Mouse (Mus musculus) hindbrain, embryonic 14.5 days (tissue): ENCODE data around the gene Sox2. TPM values are rescaled to one million over a fixed set of nuclear protein-coding genes. Genes with fewer than 3 reads are reported as not detected.

ENCODE experiments used
- ATAC-seq: fragments of 200-750 bp; cut with Nextera tagmentation; 2 replicates; pipeline ENCODE4 v1.8.0; 2017; ENCODE audit warnings: moderate number of reproducible peaks, mild to moderate bottlenecking, moderate TSS enrichment, moderate library complexity; ENCODE audit not compliant: low FRiP score
- DNase-seq: peaks from one replicate; pipeline ENCODE4 v3.0.0-alpha.2; 2015; ENCODE audit warnings: low spot score
- H3K27ac ChIP-seq: fragments of 300-500 bp; sonication (generic); 2 replicates; pipeline ENCODE4 v1.5.1; 2014; ENCODE audit warnings: mild to moderate bottlenecking, moderate library complexity
- H3K27me3 ChIP-seq: fragments of 300-500 bp; sonication (generic); 2 replicates; pipeline ENCODE4 v1.6.1; 2014; ENCODE audit warnings: mild to moderate bottlenecking, low read length, mixed read lengths; ENCODE audit not compliant: control insufficient read depth, insufficient read depth
- H3K36me3 ChIP-seq: fragments of 300-500 bp; sonication (generic); replicated peaks from 2 replicates; pipeline ENCODE4 v1.6.1; 2014; ENCODE audit not compliant: control insufficient read depth, insufficient read depth
- H3K4me1 ChIP-seq: fragments of 300-500 bp; sonication (generic); replicated peaks from 2 replicates; pipeline ENCODE4 v1.6.1; 2014; ENCODE audit warnings: antibody characterized with exemption, low read length, mixed read lengths; ENCODE audit not compliant: control insufficient read depth, insufficient read depth
- H3K4me2 ChIP-seq: fragments of 300-500 bp; sonication (generic); replicated peaks from 2 replicates; pipeline ENCODE4 v1.6.1; 2014; ENCODE audit warnings: mild to moderate bottlenecking, moderate library complexity
- H3K4me3 ChIP-seq: fragments of 300-500 bp; sonication (generic); replicated peaks from 2 replicates; pipeline ENCODE4 v1.5.1; 2014; ENCODE audit warnings: mild to moderate bottlenecking, low read length
- H3K9ac ChIP-seq: fragments of 300-500 bp; sonication (generic); 2 replicates; pipeline ENCODE4 v1.6.1; 2014
- H3K9me3 ChIP-seq: fragments of 300-500 bp; sonication (generic); 2 replicates; pipeline ENCODE4 v1.6.1; 2016; ENCODE audit warnings: low read length; ENCODE audit not compliant: control insufficient read depth
- WGBS: fragments of 180-500 bp; shearing (Covaris S2); extraction: QIAGEN DNeasy Blood & Tissue Kit; methylation state at CpG from one replicate; pipeline ENCODE4 v1.1.7; 2014; 5-methylcytosine and 5-hydroxymethylcytosine counted together
- polyA plus RNA-seq: library from polyadenylated mRNA; unstranded; fragments of >200 nt; fragmentation: Nextera tagmentation; extraction: Ambion mirVana; gene quantifications from 2 replicates; pipeline ENCODE4 v1.2.1, GENCODE M21; 2014

Gene Sox2
- polyA plus RNA-seq, 1 experiment from 2014 or later: 19.8 TPM

DNA sequence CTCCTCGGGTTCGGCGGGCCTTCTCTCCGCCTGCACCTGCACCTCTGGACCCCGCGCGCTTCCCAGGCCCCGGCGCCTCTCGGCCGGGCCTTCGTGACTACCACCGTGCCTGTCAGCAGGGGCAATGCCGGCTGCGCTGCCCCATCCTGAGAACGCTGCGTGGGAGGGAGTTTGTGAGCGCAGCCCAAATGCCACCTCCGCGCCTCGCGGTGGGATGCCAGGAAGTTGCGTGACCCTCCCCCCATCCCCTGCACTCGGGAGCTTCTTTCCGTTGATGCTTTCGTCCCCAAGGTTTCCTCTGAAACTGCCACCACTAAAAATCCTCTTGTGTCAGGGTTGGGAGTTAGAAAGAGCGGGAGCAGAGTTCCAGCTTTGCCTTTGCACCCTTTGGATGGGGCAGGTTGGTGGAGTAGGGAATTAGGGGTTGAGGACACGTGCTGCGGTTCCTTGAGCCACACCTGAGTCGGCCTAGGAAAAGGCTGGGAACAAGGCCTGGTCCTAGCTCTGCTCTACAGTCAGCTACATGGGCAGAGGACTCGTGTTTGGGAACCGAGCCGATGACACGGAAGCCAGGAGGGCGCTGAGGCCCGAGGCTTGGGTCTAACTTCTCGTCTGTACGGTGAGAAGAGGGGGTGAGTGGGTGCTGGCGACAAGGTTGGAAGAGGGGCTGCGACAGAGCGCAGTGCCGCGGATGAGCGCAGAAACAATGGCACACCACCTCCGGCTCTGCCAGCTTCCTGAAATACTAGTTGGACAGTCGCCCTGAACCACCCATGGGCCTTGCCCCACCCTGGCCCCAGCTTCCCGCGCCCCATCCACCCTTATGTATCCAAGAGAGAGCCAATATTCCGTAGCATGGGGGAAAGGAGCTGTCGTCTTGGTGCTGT, 1.1 kb upstream of the Sox2 start:
- Histone ChIP-seq H3K27me3 (peaks cover 54% of the 10 kb centered on the region), H3K27ac (peak overlapping the region; percentile 84), H3K9me3 (no peaks in the 10 kb centered on the region), H3K36me3 (no peaks in the 10 kb centered on the region), H3K4me1 (peaks cover 15% of the 10 kb centered on the region; the same call in 1 of the 2 replicates), H3K4me3 (peak overlapping the region; percentile 53), H3K9ac (peak overlapping the region; percentile 62), H3K4me2 (peak overlapping the region; percentile 65)
- ATAC-seq (peak; percentile 75), DNase-seq (peak; percentile 38)
- WGBS: 1% methylated on average over 48 of the region's 50 CpGs

DNA sequence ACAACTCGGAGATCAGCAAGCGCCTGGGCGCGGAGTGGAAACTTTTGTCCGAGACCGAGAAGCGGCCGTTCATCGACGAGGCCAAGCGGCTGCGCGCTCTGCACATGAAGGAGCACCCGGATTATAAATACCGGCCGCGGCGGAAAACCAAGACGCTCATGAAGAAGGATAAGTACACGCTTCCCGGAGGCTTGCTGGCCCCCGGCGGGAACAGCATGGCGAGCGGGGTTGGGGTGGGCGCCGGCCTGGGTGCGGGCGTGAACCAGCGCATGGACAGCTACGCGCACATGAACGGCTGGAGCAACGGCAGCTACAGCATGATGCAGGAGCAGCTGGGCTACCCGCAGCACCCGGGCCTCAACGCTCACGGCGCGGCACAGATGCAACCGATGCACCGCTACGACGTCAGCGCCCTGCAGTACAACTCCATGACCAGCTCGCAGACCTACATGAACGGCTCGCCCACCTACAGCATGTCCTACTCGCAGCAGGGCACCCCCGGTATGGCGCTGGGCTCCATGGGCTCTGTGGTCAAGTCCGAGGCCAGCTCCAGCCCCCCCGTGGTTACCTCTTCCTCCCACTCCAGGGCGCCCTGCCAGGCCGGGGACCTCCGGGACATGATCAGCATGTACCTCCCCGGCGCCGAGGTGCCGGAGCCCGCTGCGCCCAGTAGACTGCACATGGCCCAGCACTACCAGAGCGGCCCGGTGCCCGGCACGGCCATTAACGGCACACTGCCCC, 586 bp downstream of the Sox2 start:
- no peaks in the 10 kb centered on the region for H3K36me3 ChIP-seq
- ATAC-seq (peak; percentile 15; the same call in 1 of the 2 replicates), DNase-seq (peak; percentile 63)
- under 1% methylated on average over 64 of the region's 67 CpGs for WGBS
- H3K27me3 ChIP-seq: peaks cover 50% of the 10 kb centered on the region
- peak overlapping the region; percentile 91 for H3K27ac ChIP-seq
- H3K4me2 ChIP-seq: peak overlapping the region; percentile 65
- H3K4me3 ChIP-seq: peak overlapping the region; percentile 53
- peaks cover 15% of the 10 kb centered on the region; the same call in 1 of the 2 replicates for H3K4me1 ChIP-seq
- no peaks in the 10 kb centered on the region for H3K9me3 ChIP-seq
- peak overlapping the region; percentile 75 for H3K9ac ChIP-seq

- peaks cover 51% of the 10 kb centered on the region for H3K27me3 ChIP-seq
- WGBS: 1% methylated on average over 26 of the region's 26 CpGs
- ATAC-seq: no peak
- H3K4me2 ChIP-seq: peak overlapping the region; percentile 65
- H3K36me3 ChIP-seq: no peaks in the 10 kb centered on the region
- no peaks in the 10 kb centered on the region for H3K9me3 ChIP-seq
- peak; percentile 62 for DNase-seq
- peak overlapping the region; percentile 91 for H3K27ac ChIP-seq
- H3K4me1 ChIP-seq: peaks cover 15% of the 10 kb centered on the region; the same call in 1 of the 2 replicates
- peak overlapping the region; percentile 53 for H3K4me3 ChIP-seq
- peak overlapping the region; percentile 75 for H3K9ac ChIP-seq
Observed at GRCm38 (mm10) chr3:34651486-34652170, 1.4 kb downstream of the Sox2 start.

GRCm38 (mm10) chr3:34652616-34653015, 2.4 kb downstream of the Sox2 start:
- no peaks in the 10 kb centered on the region for H3K36me3 ChIP-seq
- under 1% methylated on average over 14 of the region's 14 CpGs for WGBS
- H3K27me3 ChIP-seq: peaks cover 54% of the 10 kb centered on the region
- ATAC-seq: no peak
- peak overlapping the region; percentile 53 for H3K4me3 ChIP-seq
- H3K9ac ChIP-seq: peak overlapping the region; percentile 57
- peak overlapping the region; percentile 90 for H3K27ac ChIP-seq
- H3K9me3 ChIP-seq: no peaks in the 10 kb centered on the region
- peak overlapping the region; percentile 69 for H3K4me2 ChIP-seq
- H3K4me1 ChIP-seq: peaks cover 15% of the 10 kb centered on the region; the same call in 1 of the 2 replicates
- peak; percentile 40 for DNase-seq

DNA sequence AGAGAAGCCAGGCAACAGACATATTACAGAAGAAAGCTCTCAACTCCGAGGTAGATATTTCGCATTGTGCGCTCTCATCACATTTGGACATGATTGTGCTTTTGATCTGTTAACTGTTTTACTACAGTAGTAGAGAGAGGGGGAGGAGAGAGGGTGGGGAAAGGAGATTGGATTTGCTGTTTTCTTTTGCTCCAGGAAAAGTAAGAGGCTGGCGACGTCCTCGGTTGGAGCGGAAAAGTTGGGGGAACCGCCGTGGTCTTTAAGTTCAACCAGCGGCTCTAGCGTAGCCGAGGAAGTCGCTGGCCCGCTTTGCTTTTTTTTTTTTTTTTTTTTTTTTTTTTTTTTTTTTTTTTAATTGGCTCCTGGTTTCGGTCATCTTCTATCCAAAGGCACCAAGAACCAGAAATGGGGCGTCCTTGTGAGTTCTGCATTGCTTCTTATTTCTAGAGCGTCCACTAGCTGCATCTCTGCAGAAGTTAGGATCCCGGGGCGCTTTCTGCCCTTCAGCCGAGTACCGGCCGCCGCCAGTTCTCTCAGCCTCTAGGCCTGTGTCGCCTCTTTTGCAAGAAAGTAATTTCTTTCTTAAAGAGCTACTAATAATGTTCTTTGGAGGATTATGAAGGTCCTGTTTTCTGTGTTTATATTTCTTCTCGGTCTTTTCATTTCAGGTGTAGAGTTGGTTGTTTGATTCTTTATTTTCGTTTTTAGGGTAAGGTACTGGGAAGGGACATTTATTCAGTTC, 3.2 kb downstream of the Sox2 start:
- under 1% methylated on average over 26 of the region's 26 CpGs for WGBS
- Histone ChIP-seq H3K9me3 (no peaks in the 10 kb centered on the region), H3K27ac (peak overlapping the region; percentile 90), H3K4me1 (peaks cover 15% of the 10 kb centered on the region; the same call in 1 of the 2 replicates), H3K4me3 (peak overlapping the region; percentile 53), H3K36me3 (no peaks in the 10 kb centered on the region), H3K9ac (peak overlapping the region; percentile 57), H3K27me3 (peaks cover 56% of the 10 kb centered on the region), H3K4me2 (peak overlapping the region; percentile 69)
- DNase-seq: peak; percentile 45
- no peak for ATAC-seq

DNA sequence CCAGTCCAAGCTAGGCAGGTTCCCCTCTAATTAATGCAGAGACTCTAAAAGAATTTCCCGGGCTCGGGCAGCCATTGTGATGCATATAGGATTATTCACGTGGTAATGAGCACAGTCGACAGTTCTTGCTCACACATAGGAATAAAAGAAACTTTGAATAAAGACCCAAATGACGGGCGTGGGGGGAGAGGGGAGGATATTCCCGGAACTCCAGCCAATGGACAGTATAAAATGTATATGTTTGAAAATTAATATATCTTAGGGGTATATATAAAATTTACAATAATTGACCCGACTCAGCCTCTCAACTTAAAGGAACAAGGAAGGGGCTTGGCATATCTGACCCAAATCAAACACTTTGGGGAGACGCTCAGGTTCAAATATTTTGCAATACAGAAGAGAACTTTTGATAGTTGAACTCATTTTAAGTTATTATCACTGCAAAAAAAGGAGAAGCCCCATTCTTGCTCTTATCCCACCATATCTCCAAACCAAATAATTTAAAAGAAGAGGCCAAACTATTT, 3.8 kb downstream of the Sox2 start:
- peaks cover 57% of the 10 kb centered on the region for H3K27me3 ChIP-seq
- no peaks in the 10 kb centered on the region for H3K36me3 ChIP-seq
- H3K9me3 ChIP-seq: no peaks in the 10 kb centered on the region
- 4% methylated on average over 9 of the region's 9 CpGs for WGBS
- peak overlapping the region; percentile 69 for H3K4me2 ChIP-seq
- DNase-seq: peak; percentile 60
- peak overlapping the region; percentile 57 for H3K9ac ChIP-seq
- H3K4me3 ChIP-seq: peak overlapping the region; percentile 53
- ATAC-seq: no peak
- H3K4me1 ChIP-seq: peaks cover 15% of the 10 kb centered on the region; the same call in 1 of the 2 replicates
- peak overlapping the region; percentile 90 for H3K27ac ChIP-seq

DNA sequence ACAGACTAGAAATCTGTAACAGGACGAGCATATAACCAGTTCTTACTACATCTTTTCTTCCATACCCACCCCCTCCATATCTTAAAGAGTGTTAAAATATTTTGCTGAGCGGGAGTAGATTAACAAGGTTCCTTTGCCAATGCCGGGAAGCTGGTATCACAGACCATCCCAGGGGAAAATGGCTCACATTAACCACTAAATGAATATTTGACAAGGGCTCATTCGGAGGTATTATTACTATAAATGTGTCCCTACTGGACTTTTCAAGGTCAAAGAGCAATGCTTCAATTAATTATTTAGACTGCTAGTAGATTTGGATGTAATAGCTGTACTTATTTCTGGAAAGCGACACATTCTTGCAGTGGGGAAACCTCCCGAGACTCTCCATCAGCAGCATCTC, 4.6 kb downstream of the Sox2 start:
- peaks cover 62% of the 10 kb centered on the region for H3K27me3 ChIP-seq
- H3K4me1 ChIP-seq: peaks cover 11% of the 10 kb centered on the region; the same call in 1 of the 2 replicates
- peak overlapping the region; percentile 57 for H3K9ac ChIP-seq
- no peaks in the 10 kb centered on the region for H3K36me3 ChIP-seq
- 7% methylated on average over 6 of the region's 6 CpGs for WGBS
- DNase-seq (no peak), ATAC-seq (no peak)
- H3K9me3 ChIP-seq: no peaks in the 10 kb centered on the region
- peak overlapping the region; percentile 53 for H3K4me3 ChIP-seq
- H3K4me2 ChIP-seq: peak overlapping the region; percentile 69
- peak overlapping the region; percentile 90 for H3K27ac ChIP-seq

DNA sequence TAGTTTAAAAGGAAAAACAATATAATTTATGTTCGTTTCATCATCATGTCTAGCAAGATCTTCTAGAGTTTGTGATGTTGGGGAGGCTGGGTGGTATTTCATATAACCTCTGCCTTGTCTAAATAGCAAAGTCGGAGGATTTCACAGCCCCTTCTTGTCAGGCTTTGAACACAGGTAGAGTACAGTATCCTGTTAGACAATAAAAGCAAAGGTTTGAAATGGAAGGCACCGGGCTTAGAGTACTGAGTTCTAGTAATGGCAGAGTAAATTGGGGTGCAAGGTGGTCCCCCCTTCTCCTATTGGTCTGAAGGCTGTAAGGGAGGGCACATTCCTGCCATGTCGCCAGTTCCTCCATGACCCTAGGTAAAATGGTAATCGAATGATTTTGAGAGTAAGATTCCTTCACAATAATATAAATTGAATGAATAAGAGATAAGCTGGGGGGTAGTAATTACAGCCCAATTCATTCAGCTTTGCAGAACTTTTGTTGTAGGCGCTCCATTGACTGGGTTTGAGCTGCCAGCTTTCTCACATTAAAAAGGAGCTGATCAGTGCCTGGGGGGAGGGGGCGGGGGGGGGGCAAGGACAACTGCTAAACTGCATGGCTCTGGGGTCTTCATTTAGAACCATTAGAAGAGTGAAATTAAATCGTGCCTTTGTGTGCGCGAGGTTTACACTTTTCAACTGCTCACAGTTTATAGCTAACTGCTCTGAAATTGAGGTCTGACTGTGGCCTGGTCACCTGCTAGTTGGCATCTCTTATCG, 5.3 kb downstream of the Sox2 start:
- no peak for ATAC-seq
- H3K4me1 ChIP-seq: peaks cover 5% of the 10 kb centered on the region; the same call in 1 of the 2 replicates
- no peak for DNase-seq
- peak overlapping the region; percentile 90 for H3K27ac ChIP-seq
- H3K36me3 ChIP-seq: no peaks in the 10 kb centered on the region
- peak overlapping the region; percentile 53 for H3K4me3 ChIP-seq
- peaks cover 69% of the 10 kb centered on the region for H3K27me3 ChIP-seq
- H3K9me3 ChIP-seq: no peaks in the 10 kb centered on the region
- 7% methylated on average over 11 of the region's 11 CpGs for WGBS
- peak overlapping the region; percentile 69 for H3K4me2 ChIP-seq
- H3K9ac ChIP-seq: peak overlapping the region; percentile 57
